ENCODE assay signal across 24 mouse cellular contexts in genomic region chr6:67159726-67160523, GRCm38 (mm10).
DNase-seq lines count a peak whose midpoint lies in the region; ATAC-seq and TF ChIP-seq lines count a peak whose summit lies in the region.
"Had no signal": no experiment of that assay in that cellular context is flagged by ENCODE, and none has a peak within 500 bp of the region (broad histone marks: within the 10 kb centered on the region; RNA-seq: fewer than 3 reads in every experiment).

No protein-coding gene starts in this region.

- TF ChIP-seq CTCF in bone marrow, adult 2 months (IDR thresholded peaks at IDR 0.05; ENCODE audit: control insufficient read depth, insufficient read depth, low read length) = no peak

- no peak overlapping the region for H3K4me2 ChIP-seq in forebrain, embryonic 11.5 days (ENCODE audit: low read depth, low read length, severe bottlenecking)
- no peak overlapping the region for H3K4me2 ChIP-seq in forebrain, embryonic 15.5 days (replicated peaks)
- peak overlapping the region; percentile 5 for H3K4me2 ChIP-seq in liver, embryonic 11.5 days
- H3K4me2 ChIP-seq in liver, embryonic 15.5 days = peak overlapping the region; percentile 62
- H3K4me2 ChIP-seq: limb, embryonic 13.5 days had no signal

- no peak for ATAC-seq in forebrain, embryonic 11.5 days (replicated peaks; ENCODE audit: low FRiP score)
- no peak for ATAC-seq in forebrain, embryonic 15.5 days (replicated peaks)
- no peak for ATAC-seq in liver, embryonic 11.5 days (replicated peaks; ENCODE audit: low FRiP score)
- no peak for ATAC-seq in liver, embryonic 15.5 days (ENCODE audit: insufficient read depth)
- ATAC-seq: CD4-positive, CD25-positive, alpha-beta regulatory T cell, adult 4 months; inflammation-experienced regulatory T-cells, adult 6 months had no signal

- no peak overlapping the region for H3K9ac ChIP-seq in forebrain, embryonic 11.5 days (ENCODE audit: low read length)
- no peak overlapping the region for H3K9ac ChIP-seq in forebrain, embryonic 15.5 days (replicated peaks)
- H3K9ac ChIP-seq in liver, embryonic 11.5 days (ENCODE audit: low read depth, low read length) = no peak overlapping the region
- peak overlapping the region; percentile 36 for H3K9ac ChIP-seq in liver, embryonic 15.5 days
- H3K9ac ChIP-seq: forebrain, postnatal 0 days; hindbrain, embryonic 14.5 days; limb, embryonic 13.5 days; midbrain, embryonic 12.5 days had no signal

- no peak overlapping the region for H3K4me3 ChIP-seq in forebrain, embryonic 11.5 days (ENCODE audit: low read depth, low read length)
- H3K4me3 ChIP-seq in forebrain, embryonic 15.5 days = no peak overlapping the region
- no peak overlapping the region for H3K4me3 ChIP-seq in liver, embryonic 11.5 days (ENCODE audit: low read depth, low read length)
- H3K4me3 ChIP-seq in bone marrow, adult 2 months (replicated peaks; ENCODE audit: control insufficient read depth, low read depth, low read length) = no peak overlapping the region
- no peak overlapping the region for H3K4me3 ChIP-seq in liver, embryonic 15.5 days (replicated peaks)
- H3K4me3 ChIP-seq: layer of hippocampus, adult 2 months; limb, embryonic 13.5 days; midbrain, embryonic 12.5 days had no signal

- no peaks in the 10 kb centered on the region for H3K36me3 ChIP-seq in forebrain, embryonic 11.5 days (ENCODE audit: control insufficient read depth, insufficient read depth, low read length)
- H3K36me3 ChIP-seq in forebrain, embryonic 15.5 days = no peaks in the 10 kb centered on the region
- no peaks in the 10 kb centered on the region for H3K36me3 ChIP-seq in liver, embryonic 11.5 days (ENCODE audit: control insufficient read depth, insufficient read depth, low read length)
- no peaks in the 10 kb centered on the region for H3K36me3 ChIP-seq in liver, embryonic 15.5 days (replicated peaks)
- H3K36me3 ChIP-seq: limb, embryonic 13.5 days; midbrain, embryonic 12.5 days had no signal

- WGBS in forebrain, embryonic 11.5 days = 77% methylated on average over 5 of the region's 5 CpGs
- WGBS in forebrain, embryonic 15.5 days = 77% methylated on average over 5 of the region's 5 CpGs
- WGBS in liver, embryonic 11.5 days = 62% methylated on average over 5 of the region's 5 CpGs
- WGBS in bone marrow, adult 2 months = 65% methylated on average over 5 of the region's 5 CpGs
- WGBS in liver, embryonic 15.5 days (ENCODE audit: insufficient replicate concordance) = 48% methylated on average over 5 of the region's 5 CpGs

- DNase-seq in forebrain, embryonic 11.5 days (ENCODE audit: low spot score) = peak; percentile 24
- no peak for DNase-seq in liver, embryonic 11.5 days (ENCODE audit: low spot score)
- DNase-seq in liver = no peak
- no peak for DNase-seq in retina, embryonic 14.5 days (ENCODE audit: low spot score)
- DNase-seq: adrenal gland, postnatal 25 days; cerebellum, adult 11 months; cerebellum, postnatal 10 days; forebrain, postnatal 0 days; gastrocnemius, postnatal 25 days; heart, adult 18-20 months; heart, postnatal 4 days; kidney, adult 2 months; kidney, postnatal 10 days; right cerebral cortex, postnatal 14 days; thymus, postnatal 14 days had no signal

- H3K27me3 ChIP-seq in forebrain, embryonic 11.5 days (ENCODE audit: control insufficient read depth, insufficient read depth, low read length) = no peaks in the 10 kb centered on the region
- no peaks in the 10 kb centered on the region for H3K27me3 ChIP-seq in forebrain, embryonic 15.5 days
- no peaks in the 10 kb centered on the region for H3K27me3 ChIP-seq in liver, embryonic 11.5 days (replicated peaks; ENCODE audit: control insufficient read depth, insufficient read depth, low read length)
- no peaks in the 10 kb centered on the region for H3K27me3 ChIP-seq in liver, embryonic 15.5 days
- H3K27me3 ChIP-seq: limb, embryonic 13.5 days; midbrain, embryonic 12.5 days had no signal

- no peak overlapping the region for H3K27ac ChIP-seq in forebrain, embryonic 11.5 days (ENCODE audit: low read depth, low read length)
- no peak overlapping the region for H3K27ac ChIP-seq in forebrain, embryonic 15.5 days (replicated peaks)
- peak overlapping the region; percentile 44 for H3K27ac ChIP-seq in liver, embryonic 11.5 days (ENCODE audit: low read depth, low read length)
- H3K27ac ChIP-seq in bone marrow, adult 2 months (ENCODE audit: control insufficient read depth, insufficient read depth, low read depth, low read length, poor library complexity) = peak overlapping the region; percentile 36; the same call in 1 of the 2 replicates
- H3K27ac ChIP-seq in liver, embryonic 15.5 days (replicated peaks) = peak overlapping the region; percentile 97
- H3K27ac ChIP-seq: hindbrain, embryonic 14.5 days; layer of hippocampus, adult 2 months; limb, embryonic 13.5 days; midbrain, embryonic 12.5 days had no signal

- no peak for TF ChIP-seq POLR2A in bone marrow, adult 2 months (IDR thresholded peaks at IDR 0.05; ENCODE audit: borderline replicate concordance, control insufficient read depth, low read depth, low read length)

- H3K4me1 ChIP-seq in forebrain, embryonic 11.5 days (replicated peaks; ENCODE audit: control insufficient read depth, insufficient read depth, low read length) = no peaks in the 10 kb centered on the region
- 0 out of 2 replicates have a peak, but pooled peaks cover 2% of the 10 kb centered on the region for H3K4me1 ChIP-seq in forebrain, embryonic 15.5 days
- peaks cover 44% of the 10 kb centered on the region for H3K4me1 ChIP-seq in liver, embryonic 11.5 days (replicated peaks; ENCODE audit: control insufficient read depth, insufficient read depth, low read length)
- peaks cover 3% of the 10 kb centered on the region; the same call in 1 of the 2 replicates for H3K4me1 ChIP-seq in bone marrow, adult 2 months (ENCODE audit: control insufficient read depth, insufficient read depth, low read length)
- H3K4me1 ChIP-seq in liver, embryonic 15.5 days (replicated peaks) = peaks cover 65% of the 10 kb centered on the region
- H3K4me1 ChIP-seq: limb, embryonic 13.5 days had no signal

- H3K9me3 ChIP-seq in forebrain, embryonic 11.5 days (ENCODE audit: control insufficient read depth, low read length) = no peaks in the 10 kb centered on the region
- no peaks in the 10 kb centered on the region for H3K9me3 ChIP-seq in forebrain, embryonic 15.5 days
- H3K9me3 ChIP-seq in liver, embryonic 11.5 days (ENCODE audit: control insufficient read depth, low read length) = no peaks in the 10 kb centered on the region
- H3K9me3 ChIP-seq in liver, embryonic 15.5 days (replicated peaks) = no peaks in the 10 kb centered on the region
- H3K9me3 ChIP-seq: limb, embryonic 13.5 days; midbrain, embryonic 12.5 days had no signal

Comparison
In these comparisons a context has a peak if more than half of its experiments do, and no peak if none do; other contexts are left out.
1. H3K27ac ChIP-seq: peak in liver, embryonic 11.5 days (single experiment), bone marrow, adult 2 months (single experiment) and liver, embryonic 15.5 days (single experiment); none in forebrain, embryonic 11.5 days (single experiment) and forebrain, embryonic 15.5 days (single experiment).
2. H3K4me2 ChIP-seq: peak in liver, embryonic 11.5 days (single experiment) and liver, embryonic 15.5 days (single experiment); none in forebrain, embryonic 11.5 days (single experiment) and forebrain, embryonic 15.5 days (single experiment).